Mouse (Mus musculus): ENCODE measurements around the gene Iqcf5.

Iqcf5 gene

DNA sequence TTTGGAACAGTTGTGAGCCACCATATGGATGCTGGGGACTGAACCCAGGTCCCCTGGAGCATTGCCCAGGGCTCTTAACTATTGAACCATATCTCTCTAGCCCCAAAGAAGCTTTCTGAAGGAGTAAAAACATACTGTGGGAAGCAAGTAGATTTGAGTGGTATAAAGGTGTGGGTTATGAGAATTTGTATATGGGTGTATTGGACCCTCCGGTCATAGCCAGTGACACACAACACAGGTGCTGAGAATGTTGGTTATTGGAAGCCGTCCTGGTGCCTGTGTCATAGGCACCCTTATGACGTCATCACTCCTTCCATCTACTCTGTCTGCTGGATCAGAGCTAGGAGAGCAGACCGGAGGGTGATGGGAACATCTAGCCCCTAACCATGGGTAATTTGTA is at the start of gene Iqcf5:
Gene Iqcf5, plus strand, starts transcription at position 301 of the 400 bp plus-strand sequence.
- no peak for DNase-seq (ENCODE audit: low spot score)

DNA sequence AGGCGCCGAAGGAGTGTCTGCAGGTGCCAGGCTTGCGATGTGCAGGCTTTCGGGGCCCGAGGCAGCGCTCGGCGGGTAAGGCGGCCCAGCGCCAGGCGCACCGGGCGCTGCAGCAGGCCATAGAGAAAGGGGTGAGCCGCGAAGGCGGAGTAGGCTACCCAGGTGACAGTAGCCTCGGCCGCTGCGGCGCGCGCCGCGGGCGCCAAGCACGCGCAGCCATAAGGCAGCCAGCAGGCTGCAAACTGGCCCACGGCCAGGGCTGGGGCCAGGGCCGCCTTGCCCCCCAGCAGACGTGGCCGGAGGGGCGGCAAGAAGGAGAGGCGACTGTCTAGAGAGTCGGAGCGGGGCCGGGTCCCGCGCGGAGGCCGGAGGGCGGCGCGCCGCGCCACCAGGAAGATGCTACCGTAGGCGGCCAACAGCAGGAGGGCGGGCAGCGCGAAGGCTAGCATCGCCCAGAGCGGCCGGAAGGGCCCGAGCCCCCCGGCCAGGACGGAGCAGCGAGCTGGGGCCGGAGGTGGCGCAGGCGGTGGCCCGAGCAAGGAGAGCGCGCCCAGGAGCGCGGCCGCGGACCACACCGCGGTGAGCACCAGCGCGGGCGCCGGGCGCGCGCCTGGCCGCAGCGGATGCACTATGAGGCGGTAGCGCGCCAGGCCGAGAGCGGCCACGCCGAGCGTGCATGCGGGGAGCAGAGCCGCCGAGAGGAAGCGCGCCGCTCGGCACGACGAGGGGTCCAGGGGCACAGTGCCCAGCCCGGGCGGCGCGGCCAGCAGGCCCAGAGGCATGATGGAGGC is 49.4 kb upstream of the Iqcf5 start:
- no peak for DNase-seq (ENCODE audit: low spot score)

DNA sequence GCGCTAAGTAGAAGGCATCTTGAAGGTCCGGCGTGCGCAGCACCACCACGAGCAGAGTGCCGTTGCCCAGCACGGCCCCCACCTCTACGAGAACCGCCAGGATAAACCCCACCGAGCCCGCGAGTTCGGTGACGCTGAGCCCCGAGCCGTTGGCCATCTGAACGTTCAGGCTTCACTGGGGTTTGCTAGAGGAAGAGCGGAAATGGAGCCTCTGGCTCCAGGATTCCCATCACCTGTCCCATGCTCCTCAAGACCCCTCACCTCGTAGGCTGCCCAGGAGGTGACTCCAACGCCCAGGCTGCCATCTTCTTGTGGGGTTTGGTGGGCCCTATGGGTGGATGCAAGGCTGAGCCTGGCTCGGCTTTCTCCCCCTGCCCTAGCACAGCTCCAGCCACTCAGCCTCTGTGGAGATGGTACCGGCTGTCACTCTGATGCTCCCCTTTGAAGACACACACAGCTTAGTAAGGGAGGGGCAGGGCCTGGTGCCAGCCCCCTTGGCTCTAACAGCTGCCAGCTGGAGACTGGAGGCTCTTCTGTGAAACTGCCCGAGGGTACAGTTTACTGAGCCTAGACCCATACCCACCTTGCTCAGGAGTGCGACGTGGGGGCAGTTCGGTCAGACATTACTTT is 48.7 kb upstream of the Iqcf5 start, which contains the start of gene Gpr62:
Gene Gpr62, minus strand, starts transcription at position 368 of the 630 bp plus-strand sequence.
- DNase-seq (ENCODE audit: low spot score): no peak

DNA sequence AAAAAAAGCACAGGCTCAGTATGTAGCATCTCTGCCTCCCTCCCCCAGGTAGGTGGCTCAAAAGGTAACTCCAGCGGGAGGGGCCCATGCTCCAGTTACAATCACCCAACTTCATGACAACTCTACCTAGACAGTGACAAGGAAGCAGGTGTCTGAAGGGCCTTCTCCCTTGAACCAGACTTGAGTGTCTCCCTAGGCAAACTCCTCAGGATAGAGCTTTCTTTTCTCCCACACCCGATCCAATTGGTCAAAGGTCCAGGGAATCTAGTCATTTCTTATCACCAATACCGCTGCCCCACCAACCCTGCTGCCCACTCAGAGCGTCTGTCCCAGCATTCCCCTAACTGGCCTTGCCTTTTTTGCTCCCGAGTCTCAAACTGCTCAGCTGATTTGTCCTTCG is 47.7 kb upstream of the Iqcf5 start:
- DNase-seq (ENCODE audit: low spot score): no peak

DNA sequence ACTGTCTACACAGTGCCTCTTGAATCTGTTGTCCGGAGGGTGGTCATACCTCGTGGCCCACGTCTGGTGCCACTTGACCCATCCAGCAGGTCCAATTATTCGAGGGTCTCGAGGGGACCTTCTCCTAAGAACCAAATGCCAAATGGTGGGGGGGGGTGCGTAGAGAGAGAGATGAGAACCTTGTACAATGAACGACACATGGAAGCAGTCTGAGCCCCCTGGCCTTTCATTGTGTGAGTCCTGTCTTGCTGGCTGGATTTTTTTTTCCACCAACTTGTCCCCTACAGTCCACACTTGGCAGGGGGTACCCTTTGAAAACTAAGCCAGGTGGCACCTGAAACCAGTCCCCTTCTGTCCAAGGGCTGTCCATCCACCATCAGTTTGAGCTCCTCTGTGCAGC is 46.6 kb upstream of the Iqcf5 start:
- no peak for DNase-seq (ENCODE audit: low spot score)

DNA sequence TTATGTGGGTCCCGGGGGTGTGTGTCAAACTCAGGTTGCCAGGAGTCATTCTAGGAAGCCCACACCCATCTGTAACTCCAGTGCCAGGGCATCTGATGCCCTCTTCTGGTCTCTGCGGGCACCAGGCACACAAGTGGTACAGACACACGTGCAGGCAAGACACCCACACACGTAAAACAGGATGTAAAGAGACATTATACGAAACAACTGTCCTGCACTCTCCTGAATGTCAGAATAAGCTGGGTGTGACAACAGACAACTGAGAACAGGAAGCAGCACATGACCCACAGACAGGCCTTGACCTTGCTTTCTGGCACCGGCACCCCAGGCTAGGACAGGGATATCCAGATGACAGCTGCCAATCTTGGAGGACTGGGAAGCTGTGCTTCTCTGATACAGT is 45.1 kb upstream of the Iqcf5 start:
- DNase-seq (ENCODE audit: low spot score): no peak

DNA sequence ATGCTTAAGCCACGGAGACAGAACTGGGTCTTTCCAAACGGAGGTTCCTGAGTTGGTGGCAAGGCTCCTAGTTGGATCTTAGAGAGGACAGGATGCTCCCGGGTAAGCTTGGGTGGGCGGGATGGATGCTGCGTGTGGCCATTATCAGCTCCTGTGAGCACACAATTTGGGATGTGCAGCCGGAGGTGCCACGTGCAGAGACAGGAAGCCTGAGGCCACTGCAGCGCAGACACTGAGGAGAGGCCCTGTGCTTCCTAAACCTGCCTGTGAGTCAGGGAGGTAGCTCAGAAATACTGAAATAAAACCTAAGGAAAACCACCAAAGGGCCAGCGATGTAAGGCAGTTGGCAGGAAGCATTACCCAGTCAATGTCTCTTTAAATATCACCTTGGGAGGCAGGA is 44.6 kb upstream of the Iqcf5 start:
- no peak for DNase-seq (ENCODE audit: low spot score)

DNA sequence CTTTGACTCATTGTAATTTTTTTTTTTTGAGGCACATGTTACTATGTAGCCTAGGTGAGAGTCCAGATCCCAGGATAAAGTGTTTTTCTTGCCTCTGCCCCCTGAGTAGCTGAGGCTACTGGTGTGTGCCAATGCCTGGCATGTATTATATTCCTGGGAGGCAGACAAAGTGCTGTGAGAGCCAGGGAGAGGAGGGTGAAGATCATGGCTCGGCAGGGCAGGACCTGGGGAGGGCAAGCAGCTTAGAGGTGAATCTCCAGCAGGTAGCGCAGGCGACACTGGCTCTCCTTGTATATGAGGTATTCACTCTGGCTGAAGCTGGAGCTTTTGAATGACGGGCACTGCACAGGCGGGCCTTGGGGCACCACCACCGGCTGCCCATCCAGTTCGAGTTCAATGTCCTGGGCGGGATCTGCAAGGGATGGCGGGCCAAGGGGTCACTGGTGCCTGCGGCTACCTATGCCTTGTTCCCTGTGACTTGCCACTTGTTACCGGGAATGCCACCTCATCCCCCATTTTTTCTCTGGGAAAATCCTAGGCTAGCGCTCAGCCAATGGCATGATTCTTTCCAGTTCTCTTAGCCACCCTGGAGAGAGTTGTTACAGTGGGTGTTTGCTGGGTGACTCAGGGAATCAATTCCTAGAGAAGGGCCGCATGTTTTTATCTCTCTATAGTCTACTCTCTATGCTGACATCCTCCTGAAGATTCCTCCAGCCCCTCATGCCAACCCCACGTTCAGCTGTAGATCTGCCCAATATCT is 43.2 kb upstream of the Iqcf5 start:
- DNase-seq (ENCODE audit: low spot score): no peak

DNA sequence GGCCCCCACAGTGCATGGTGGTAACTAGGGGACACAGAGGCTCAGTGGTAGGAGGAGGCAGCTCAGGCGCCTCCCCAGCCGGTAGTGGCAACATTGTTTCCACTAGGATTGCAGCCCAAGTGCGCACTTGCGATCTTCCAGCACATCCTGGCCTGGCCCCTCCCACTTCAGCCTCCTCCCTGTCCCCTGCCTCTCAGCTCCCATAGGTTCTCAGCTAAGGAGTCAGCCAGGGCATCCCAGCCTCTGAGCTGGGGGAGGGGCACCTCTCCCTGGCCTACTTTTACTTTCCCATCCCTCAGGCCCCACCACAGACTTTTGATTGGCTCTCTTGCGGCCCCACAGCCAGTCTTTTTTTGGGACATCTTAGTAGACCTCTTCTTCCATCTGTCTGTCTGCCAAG is 42.5 kb upstream of the Iqcf5 start:
- DNase-seq (ENCODE audit: low spot score): no peak

DNA sequence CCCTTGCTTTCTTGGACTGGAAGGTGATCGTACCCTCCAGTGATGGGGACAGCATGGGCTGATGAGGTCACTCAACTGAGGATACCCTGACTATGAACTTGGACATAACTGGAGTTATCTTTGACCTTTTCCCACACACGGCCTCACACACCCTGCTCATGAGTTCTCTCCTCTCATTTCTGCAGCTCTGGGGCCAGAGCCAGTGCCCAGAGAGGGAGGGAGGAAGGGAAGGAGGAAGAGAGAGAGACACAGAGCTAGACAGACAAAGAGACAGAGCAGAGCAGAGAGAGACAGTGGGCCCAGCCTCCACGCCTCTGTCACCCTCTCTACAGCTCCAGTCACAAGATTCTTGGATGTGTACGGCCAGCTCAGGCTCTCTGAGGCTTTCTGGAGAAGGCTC is 42.1 kb upstream of the Iqcf5 start:
- no peak for DNase-seq (ENCODE audit: low spot score)

DNA sequence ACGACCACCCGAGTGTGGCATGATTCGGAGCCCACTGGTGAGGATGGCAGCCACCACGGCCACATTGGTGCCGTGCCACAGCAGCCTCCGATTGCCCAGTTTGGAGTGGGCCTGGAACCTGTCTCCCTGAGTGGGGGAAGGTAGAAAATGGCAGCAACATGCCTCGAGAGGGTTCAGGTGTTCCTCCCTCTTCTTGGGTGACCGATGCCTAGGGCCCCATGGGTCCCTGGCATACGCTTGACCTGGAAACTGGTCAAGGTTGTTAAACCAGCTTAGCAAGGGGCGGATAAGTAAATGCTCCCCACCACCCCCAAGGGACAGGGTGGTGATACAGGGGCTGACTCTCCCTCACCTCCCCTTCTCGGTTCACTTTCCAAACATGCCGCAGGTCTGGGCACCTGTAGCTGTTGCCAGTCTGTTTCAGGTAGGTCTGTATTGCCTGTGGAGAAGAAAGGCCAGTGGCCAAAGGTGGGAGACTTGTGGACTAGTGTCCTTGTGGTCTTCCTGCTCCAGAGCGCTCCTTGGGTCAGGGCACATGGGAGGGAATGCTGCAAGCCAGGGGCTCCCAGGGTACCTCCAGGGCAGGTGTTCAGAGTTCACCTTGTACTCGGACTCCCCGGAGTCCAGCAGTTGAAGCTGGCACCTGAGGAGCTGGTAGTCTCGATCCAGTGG is 41.2 kb upstream of the Iqcf5 start:
- no peak for DNase-seq (ENCODE audit: low spot score)

DNA sequence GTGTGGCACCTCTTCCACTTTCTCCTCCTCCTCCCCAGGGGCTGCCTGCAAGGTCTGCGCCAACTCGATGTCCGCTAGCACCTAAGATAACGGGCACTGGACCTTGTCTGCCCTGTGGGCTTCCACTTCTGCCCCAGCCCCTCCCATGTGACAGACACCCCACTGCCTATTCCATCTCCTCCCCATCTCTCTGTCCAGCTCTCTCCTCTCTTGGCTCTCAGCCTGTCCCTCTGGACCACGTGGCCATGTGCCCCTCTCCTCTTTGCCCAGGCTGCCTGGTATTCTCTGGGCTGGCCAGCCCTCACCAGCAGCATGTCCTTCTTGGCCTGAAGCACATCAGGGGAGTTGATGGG is 40.6 kb upstream of the Iqcf5 start:
- DNase-seq (ENCODE audit: low spot score): no peak

DNA sequence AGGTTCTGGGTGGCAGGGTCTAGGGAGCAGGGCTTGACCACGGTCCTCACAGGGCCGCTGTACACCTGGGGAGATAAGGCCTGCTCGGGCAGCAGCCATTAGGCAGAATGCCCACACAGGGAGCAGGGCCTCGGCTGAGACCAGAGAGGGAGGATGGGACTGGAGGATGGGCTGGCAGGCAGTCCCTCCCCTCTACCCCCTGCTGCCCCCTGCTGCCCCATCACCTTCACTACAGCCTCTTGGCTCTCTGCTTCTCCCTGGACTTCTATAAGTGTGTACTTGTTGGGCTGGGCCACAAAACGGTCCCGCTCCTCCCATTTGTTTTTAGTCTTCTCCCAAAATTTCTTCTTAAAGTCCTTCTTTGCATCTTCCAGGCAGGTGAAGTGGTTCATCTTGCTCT is 39.9 kb upstream of the Iqcf5 start:
- DNase-seq (ENCODE audit: low spot score): peak; percentile 76

DNA sequence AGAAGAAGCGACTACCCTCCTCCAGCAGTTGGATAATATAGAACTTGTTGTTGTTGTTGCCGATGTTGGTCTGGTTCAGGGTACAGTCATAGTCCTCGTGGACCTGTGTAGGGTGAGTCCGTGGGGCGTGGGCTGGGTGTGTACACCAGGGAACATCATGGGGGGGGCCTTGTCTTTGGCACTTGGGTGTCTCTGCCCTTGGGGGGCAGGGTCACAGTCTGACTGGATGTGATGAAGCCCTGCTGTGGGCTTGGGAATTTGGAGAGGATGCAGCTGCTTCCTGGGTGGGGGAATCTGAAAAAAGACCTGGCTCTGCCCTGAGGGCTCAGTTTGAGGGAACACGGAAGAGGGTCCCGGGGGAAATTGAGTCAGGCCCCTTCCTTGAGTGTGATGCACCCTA is 39.3 kb upstream of the Iqcf5 start:
- DNase-seq (ENCODE audit: low spot score): peak; percentile 75

DNA sequence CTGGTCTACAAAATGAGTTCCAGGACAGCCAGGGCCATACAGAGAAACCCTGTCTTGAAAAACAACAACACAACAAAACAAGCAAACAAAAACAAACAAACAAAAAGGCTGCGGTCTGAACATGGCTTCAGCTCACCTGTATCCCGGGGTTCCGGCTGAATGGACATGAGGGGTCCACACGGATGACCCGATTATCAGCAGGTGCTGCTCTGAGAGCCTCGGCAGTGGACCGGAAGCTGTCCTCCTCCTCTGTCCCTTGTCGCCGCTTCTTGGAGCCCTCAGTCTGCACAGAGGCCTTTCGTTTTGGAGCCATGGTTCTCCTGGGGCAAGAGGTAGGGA is 38.7 kb upstream of the Iqcf5 start, which contains the start of gene Rrp9:
Gene Rrp9, plus strand, starts transcription at position 301 of the 339 bp plus-strand sequence.
- no peak for DNase-seq (ENCODE audit: low spot score)

DNA sequence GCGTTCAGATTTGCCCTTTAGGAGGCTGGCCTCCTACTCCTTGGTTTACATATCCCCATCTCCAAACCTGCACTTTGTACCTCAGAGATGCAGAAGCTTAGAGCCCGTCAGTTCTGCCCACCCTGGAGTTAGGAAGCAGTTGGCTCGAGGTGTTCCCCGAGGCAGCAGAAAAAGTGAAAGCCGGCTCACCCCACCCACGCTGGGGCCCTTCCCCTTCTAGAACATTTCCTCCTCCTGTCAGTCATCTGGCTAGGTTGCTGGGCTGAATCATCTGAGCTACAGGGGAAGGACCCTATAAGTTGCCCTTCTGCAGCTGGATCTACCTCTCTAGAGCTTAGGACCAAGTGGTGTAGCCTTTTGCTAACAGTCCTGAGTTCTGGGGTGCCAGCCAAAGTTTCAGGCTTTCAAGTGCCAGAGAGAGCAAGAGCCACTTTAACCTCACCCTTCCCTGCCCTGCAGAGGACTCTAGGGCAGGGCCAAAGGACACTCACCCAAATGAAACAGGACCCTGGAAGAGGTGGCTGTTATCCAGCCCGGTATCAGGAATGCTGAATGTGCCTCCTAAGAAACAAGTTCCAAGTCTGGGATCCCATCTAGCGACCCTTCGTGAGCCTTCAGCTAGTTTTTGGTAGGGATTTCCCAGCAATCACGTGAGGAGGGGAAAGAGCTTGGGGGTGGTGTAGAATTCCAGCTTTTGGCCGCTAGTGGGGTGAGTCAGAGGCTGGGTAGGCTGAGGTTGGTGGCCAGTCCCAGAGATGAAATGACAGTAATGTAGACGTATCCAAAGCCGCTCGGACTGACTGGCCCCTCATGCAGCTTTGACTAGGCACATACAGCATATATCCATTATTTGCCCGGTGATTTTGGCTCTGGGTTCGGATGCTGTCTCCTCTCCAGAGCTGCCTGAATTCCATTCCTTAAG is 38.1 kb upstream of the Iqcf5 start:
- peak; percentile 73 for DNase-seq (ENCODE audit: low spot score)

DNA sequence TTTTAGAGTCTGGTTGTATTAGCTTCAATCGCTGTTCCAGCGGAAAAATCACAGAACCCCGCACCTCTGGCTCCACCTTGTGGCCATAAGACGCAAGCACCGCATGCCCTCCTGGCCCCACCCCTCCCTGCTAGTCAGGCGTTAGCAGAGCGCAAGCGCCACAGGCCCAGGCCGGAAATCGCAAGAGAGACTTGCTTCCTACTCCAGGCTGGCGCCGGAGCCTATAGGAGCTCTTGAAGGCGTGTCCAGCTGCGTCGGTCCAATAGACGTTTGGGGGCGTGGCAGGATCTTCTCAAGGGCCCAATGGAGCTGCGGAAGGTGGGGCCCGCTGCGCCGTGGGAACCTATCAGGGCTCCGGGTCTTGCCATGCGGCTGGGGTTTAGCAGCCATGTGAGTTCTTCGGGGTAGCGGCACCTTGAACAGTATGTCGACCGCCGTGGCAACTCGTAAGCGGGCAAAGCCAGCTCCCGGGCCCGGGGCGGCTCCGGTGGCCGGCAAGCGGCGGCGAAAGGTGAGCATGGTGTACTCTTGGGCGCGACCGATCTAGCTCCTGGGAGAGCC is 37.4 kb upstream of the Iqcf5 start, which contains the start of gene Parp3:
Gene Parp3, minus strand, starts transcription at position 26 of the 561 bp plus-strand sequence.
- DNase-seq (ENCODE audit: low spot score): peak; percentile 99

DNA sequence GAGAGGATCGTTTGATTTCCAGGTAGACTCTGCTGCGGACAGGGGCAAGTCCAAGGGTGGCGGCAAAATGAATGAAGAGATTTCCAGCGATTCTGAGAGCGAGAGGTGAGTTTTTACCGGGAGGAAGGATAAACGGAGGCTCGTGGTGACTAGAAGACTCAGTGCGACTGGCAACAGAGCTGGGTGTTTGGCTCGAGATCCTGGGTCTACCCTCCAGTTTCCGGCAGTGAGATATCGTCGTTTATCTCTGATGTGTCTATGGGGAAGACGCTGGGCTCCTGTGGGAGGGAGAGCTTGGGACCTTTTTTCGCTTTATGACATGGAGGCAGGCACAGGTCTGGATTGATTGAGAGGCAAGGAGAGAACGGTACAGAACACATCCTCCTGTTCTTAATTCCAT is 36.7 kb upstream of the Iqcf5 start:
- no peak for DNase-seq (ENCODE audit: low spot score)

DNA sequence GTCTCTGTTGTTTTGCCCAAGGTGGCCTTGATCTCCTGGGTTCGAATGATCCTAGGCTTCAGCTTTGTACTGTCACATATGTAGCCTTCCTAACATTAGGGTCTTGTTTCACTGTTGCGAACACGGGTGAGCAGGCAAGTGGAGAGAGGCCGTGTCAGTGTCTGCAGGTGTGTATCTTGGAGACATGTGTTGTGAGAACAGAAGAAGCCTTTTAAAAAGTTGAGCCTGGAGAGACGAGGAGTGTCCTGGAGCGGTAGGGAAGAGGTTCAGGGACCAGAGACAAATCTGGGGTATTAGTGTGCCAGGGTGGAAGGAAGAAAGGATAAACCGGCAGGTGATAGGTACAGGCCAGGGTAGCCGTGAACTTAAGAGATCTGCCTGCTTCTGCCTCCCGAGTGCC is 36.3 kb upstream of the Iqcf5 start:
- DNase-seq (ENCODE audit: low spot score): no peak

DNA sequence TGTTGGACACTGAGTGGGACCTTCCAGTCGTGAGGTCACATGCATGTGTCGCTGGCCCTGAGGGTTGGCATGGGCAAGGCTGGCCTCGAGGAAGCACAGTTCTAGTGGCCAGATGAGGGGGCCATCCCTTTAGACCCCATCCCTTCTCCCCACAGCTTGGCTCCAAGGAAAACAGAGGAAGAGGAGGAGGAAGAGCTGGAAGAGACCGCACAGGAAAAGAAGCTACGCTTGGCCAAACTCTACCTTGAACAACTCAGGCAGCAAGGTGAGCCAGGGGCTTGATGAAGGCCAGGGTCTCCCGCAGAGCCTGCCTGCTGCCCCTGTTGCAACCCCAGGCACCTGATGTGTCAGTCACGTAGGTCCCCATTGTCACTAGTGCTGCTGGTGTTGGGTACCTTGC is 33.8 kb upstream of the Iqcf5 start:
- no peak for DNase-seq (ENCODE audit: low spot score)

DNA sequence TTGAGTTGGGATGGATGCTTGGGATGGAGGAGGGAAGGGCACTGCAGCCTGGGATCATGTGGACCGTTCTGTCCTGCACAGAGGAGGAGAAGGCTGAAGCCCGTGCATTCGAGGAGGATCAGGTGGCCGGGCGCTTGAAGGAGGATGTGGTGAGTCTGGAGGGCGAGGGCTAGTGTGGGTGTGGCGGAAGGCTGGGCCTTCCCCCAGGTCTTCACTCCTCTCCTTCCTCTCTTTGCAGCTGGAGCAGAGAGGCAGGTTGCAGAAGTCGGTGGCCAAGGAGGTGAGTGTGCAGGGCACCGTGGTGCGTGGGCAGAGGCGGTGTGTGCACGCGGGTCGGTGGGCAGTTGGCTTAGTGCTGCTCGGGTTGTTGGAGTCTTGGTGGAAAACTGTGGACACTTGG is 33.3 kb upstream of the Iqcf5 start:
- no peak for DNase-seq (ENCODE audit: low spot score)

Measured in MN1 (cell line).